Mouse (Mus musculus) cerebellum, postnatal 4 days (tissue): ENCODE data around the gene 1700028J19Rik.
"Not testable (repeated sequence)": the region's sequence is repeated elsewhere in the genome, so short reads cannot be mapped to it uniquely, and the experiment has no call there.

Experiments used
- DNase-seq, 2 experiments: peaks; one replicate each; pipeline ENCODE4 v3.0.0; 2022; ENCODE audit warnings: low spot score in 2 of 2, mixed read lengths in 1 of 2

1700028J19Rik gene

DNA sequence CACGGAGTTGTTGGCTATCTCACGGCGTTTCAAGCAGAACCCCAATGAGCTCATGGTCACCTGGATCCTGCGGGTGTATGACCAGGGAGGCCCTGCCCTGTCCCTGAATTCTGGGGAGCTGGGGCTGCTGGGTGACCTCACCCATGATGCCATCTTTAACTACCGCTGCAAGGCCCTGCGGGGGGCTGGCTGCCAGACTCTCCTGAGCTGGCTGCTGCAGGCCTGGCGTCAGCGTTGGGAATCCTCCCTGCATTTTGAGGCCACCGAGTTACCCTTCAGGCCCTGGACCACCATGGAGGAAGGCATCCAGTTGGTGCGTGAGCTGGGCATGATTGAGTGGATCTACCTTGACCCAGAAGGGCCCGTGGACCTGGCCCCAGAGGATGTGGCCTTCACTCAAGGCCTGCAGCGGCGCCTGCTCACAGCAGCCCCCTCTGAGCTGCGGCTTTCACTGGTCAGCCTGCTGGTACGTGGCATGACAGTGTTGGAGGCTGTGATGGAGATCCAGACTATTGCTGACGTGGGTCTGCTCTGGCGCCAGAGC, 4.3 kb upstream of the 1700028J19Rik start:
- not testable (repeated sequence) for DNase-seq

DNA sequence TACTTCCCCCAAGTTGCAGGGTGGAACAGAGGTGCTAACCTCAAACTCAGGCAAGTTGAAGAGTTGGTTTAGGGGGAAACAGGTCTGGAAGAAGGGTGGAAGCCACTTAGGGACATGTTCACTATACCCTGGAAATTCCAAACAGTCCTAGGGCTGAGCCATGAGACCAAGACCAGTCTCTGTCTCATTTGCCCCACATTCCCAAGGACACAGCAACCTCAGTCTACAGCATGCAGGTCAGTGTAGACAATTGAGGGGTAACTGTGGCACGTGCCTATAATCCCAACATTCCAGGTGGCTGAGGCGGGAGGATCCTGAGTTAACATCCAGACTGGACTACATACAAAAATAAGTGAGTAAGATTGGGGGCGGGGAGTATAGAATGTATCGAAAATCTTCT, 2.8 kb upstream of the 1700028J19Rik start:
- no peak for DNase-seq

DNA sequence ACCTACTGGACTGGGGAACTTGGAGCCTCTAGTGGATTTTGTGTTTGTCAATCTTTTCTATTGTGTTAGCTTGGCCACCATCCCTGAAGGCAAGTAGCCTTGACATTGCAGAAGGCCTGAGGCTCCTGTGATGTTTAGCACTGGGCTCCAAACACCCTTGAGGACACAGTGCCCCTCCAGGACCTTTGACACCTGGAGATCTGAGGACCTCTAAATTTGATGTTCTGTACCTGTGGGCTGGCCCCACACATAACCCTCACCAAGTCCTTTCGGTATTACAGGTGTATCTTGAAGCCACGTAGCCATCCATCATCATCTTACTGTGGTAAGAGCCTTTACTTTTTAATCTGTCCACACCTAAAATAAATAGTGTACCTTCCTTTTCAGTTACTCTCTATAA, 1.5 kb upstream of the 1700028J19Rik start:
- no peak for DNase-seq

- DNase-seq, result no peak
These were observed 532 bp upstream of the 1700028J19Rik start for GRCm38 (mm10) chr7:44246984-44247470.

DNA sequence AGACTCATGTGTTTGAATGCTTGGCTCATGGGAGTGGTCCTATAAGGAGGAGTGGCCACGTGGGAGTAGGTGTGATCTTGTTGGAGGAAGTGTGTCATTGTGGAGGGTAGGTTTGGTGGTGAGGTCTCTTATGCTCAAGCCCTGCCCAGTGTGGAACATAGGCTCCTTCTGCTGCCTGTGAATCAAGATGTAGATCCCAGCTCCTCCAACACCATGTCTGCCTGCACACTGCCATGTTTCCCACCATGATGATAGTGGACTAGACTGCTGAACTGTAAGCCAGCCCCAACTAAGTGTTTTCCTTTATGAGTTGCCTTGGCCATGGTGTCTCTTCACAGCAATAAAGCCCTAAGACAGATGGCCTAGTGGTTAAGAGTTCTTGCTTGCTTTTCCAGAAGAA, 2.4 kb downstream of the 1700028J19Rik start:
- no peak for DNase-seq

DNA sequence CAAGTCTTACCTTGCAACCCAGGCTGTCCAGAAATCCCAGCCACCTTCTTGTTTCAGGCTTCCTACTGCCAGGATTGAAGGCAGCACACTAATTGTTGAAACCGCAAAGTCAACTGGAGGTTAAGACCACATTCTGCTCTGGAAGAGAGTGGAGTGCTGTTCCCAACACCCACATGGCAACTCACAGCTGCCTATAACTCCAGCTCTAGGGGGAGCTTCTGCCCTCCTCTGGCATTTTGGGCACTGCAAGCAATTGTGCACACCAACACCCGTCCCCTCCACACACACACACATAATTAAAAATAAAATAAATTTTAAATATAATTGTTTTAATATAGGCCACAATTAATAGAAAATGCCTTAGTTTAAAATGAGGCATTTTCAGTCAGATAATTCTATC, 5.3 kb downstream of the 1700028J19Rik start:
- no peak for DNase-seq

- no peak for DNase-seq
These were observed 5.8 kb downstream of the 1700028J19Rik start for GRCm38 (mm10) chr7:44240712-44241111.

- DNase-seq, result no peak
These were observed 6.6 kb downstream of the 1700028J19Rik start for GRCm38 (mm10) chr7:44239913-44240312.

- DNase-seq, result no peak
These were observed 10.6 kb downstream of the 1700028J19Rik start, which contains the start of gene Gm36864 for GRCm38 (mm10) chr7:44235909-44236308. TSS of gene Gm36864 (plus strand) at chr7:44236177.

GRCm38 (mm10) chr7:44225076-44225475, 21.4 kb downstream of the 1700028J19Rik start, which contains the start of gene Klk1:
TSS of gene Klk1 (plus strand) at chr7:44225360.
- no peak for DNase-seq

DNA sequence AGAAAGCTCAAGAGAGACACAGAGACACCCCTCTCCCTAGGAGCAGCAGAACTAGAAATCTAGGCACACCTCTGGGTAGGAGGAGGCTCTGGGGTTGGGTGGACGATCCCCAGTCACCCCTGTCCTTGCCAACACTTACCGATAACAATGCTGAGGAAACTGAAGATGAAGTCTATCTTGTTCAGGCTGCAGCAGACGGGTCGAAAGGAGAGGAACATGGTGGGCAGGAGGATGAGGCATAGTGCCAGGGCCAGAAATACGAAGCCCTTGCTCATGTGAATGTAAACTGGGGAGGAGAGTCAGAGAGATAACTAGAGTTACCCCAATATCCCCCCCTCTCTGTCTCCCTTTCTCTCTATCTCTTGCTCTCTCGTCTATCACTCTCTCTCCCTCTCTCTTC, 24.2 kb downstream of the 1700028J19Rik start:
- DNase-seq, result not testable (repeated sequence)

DNA sequence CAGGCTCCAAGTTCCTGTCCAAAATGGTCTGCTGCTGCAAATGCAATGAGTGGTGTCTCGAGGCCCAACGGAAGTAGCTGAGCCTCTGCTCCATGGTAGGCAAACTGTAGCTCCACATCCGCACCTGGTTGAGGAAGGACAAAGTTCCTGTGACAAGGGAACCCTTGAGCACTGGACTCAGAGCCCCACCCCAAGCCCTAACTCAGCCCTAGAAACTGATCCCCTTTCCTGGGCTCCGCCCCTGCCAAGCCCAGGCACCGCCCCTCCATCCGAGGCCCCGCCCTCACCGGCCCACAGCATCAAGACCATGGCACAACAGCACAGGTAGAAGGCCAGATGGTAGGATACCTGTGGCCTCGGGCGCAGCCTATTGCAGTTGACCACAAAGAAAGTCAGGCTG, 24.9 kb downstream of the 1700028J19Rik start:
- DNase-seq, result not testable (repeated sequence)

DNA sequence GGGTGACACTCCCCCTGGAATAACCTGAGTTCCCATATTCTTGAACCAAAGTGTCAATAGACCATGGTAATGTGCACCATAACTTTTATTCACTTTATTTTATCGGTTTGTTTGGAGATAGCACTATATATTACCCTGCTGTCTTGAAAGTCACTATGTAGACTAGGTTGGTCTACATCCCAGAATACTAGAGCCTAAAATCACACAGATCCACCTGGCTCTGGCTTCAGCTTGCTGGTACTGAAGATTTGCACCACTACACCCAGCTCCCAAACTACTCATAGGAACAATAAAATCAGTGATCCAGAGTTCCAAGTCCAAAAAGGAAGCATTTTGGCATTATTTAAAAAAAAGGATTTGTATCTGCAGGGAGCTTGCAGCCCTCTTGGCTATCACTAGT, 30.9 kb downstream of the 1700028J19Rik start, which contains the start of gene Klk1b5:
Gene Klk1b5, plus strand, starts transcription at position 301 of the 400 bp plus-strand sequence.
- no peak for DNase-seq

- DNase-seq, result no peak
These were observed 38.2 kb downstream of the 1700028J19Rik start for GRCm38 (mm10) chr7:44208307-44208706.

GRCm38 (mm10) chr7:44207135-44207534, 39.4 kb downstream of the 1700028J19Rik start, which contains the start of gene Klk1b4:
TSS of gene Klk1b4 (plus strand) at chr7:44207435.
- DNase-seq, result not testable (repeated sequence)

DNA sequence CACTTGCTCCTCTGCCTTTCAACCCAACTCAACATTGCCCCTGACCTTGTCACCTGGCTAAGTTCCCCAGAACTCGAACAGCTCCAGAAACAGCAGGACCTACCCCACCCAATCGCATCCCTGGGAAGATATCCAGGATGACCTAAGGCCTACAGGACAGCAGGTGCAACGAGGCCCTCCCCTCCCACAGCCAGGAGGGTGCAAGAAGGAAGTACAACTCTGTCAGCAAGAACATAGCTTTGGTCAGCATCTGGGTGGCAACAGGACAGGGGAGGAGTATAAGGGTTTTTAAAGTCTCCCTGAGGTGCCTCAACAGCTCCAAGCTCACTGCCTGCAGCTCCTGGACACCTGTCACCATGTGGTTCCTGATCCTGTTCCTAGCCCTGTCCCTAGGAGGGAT, 48.6 kb downstream of the 1700028J19Rik start, which contains the start of gene Klk1b3:
Gene Klk1b3, plus strand, starts transcription at position 301 of the 400 bp plus-strand sequence.
- DNase-seq, result no peak

DNA sequence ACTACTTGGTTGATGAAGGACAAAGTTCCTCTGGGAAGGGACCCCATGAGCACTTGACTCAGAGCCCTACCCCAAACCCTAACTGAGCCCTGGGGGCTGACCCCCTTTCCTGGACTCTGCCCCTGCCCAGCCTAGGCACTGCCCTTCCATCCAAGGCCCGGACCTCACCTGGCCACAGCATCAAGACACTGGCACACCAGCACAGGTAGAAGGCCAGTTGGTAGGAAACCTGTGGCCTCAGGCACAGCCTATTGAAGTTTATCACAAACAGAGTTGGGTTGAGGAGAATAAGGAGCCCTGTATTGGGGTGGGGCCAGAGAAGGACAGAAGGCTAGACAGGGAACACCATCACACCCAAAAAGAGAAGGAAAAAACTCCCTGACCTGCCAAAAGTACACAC, 53.0 kb downstream of the 1700028J19Rik start:
- DNase-seq, result not testable (repeated sequence)

- DNase-seq, result not testable (repeated sequence)
These were observed 58.6 kb downstream of the 1700028J19Rik start, which contains the start of gene Klk1b24 for GRCm38 (mm10) chr7:44187936-44188335. TSS of gene Klk1b24 (plus strand) at chr7:44188236.

- not testable (repeated sequence) for DNase-seq
These were observed 60.0 kb downstream of the 1700028J19Rik start for GRCm38 (mm10) chr7:44186516-44186915.
